Mouse (Mus musculus) heart, postnatal 0 days (tissue): ENCODE results near the gene Map2k2.

Source experiments
- CTCF ChIP-seq: IDR thresholded peaks from 2 replicates; pipeline ENCODE4 v1.5.1; 2016; ENCODE audit warnings: antibody characterized with exemption, control low read depth, low read depth
- EP300 ChIP-seq: IDR thresholded peaks from 2 replicates; pipeline ENCODE4 v1.6.1; 2016; ENCODE audit warnings: antibody characterized with exemption, low read depth

DNA sequence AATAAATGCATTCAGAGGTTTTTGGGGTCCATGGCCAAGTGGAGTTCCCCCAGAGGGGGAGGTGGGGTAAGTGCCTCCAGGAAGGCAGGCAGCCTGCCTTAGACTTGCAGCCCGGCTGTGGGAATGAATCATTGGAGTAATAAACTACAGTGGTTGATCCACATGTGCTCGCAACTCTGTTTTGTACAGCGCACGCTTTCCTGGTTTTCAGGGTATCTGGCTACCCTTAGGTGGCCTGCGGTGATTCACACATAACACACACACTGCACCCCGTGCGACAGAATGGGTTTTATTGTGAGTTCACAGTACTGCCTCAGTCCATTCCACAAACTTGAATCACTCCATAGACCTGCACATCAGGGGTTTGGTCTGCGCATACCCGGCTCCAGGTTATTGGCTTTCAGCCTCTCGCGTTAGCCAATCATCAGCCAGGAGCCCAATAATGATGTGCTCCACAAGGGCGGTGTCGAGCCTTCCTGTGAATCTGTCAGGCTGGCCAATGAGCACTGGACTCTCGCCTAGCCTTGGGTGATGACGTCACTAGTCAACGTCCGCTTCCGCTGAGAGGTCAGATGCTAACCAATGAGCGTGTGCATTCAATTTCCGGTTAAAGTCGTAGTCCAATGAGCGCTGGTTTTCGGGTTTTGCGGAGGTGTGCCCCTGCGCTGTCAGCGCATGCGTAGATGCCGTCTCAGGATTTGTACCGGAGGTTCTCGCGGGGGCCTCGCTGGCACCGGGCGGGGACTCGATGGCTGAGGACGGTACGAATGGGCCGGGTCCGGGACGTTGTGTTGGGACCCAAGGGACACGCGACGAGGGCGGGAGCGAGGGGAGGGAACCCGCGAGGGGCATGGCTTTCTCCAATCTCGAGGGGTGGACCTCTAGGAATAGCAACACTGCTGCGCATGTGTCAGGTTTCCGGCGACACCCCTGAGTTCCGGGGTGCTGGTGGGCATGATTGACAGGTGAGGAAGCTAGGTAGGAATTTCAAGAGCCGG is 76.9 kb downstream of the Map2k2 start, which contains the start of gene Dapk3:
- peak; percentile 90 for TF ChIP-seq EP300
- TF ChIP-seq CTCF = no peak
